11 mouse cellular contexts compared by ENCODE assay signal in the genomic region with DNA sequence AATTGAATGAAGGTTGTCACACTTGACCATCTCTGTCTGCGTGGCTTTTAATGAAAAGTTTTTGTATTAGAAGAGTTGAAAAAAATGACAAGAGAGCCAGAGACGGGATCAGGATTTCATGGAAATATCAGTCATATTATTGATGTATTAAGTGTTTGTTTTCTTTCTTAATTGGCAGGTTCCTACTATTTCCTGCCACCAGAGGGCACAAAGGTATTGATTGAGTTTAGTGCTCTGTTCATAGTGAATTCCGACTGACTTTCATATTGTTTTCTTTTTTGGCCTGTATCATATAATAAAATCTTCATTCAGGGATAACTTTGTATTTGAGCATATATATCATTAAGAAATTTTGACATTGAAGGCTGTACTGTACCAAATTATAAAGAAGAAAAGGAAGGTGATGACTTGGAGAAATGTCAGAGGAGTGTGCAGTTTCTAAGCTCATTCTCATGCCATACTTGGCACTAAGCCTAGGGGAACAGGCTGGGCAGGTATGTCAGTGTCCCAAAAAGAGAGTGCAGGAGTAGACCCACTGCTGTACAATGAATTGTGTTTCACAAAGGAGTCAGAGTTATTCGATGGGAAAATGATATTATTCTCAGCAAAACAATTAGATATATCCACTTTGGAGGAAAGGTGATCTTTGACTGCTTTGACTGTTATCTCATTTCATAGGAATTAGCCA.
A peak's percentile ranks its signal among the peaks of the same experiment; 100 is the strongest.
DNase-seq lines count a peak whose midpoint lies in the region; ATAC-seq and TF ChIP-seq lines count a peak whose summit lies in the region.
"Had no signal": no experiment of that assay in that cellular context is flagged by ENCODE, and none has a peak within 500 bp of the region (broad histone marks: within the 10 kb centered on the region; RNA-seq: fewer than 3 reads in every experiment).

No protein-coding gene starts in this region.

- peak; percentile 29 for DNase-seq in heart, postnatal 4 days
- no peak for DNase-seq in heart, adult 9 months (ENCODE audit: low spot score in 2 of 2)
- peak; percentile 74 for DNase-seq in midbrain, embryonic 14.5 days
- no peak for DNase-seq in stomach, postnatal 0 days (ENCODE audit: low spot score)
- no peak for DNase-seq in frontal cortex, postnatal 36 days (ENCODE audit: low spot score in 2 of 2)
- no peak for DNase-seq in gastrocnemius, postnatal 10 days

- no peaks in the 10 kb centered on the region for H3K9me3 ChIP-seq in midbrain, embryonic 14.5 days (ENCODE audit: control insufficient read depth, low read length)
- no peaks in the 10 kb centered on the region for H3K9me3 ChIP-seq in midbrain, embryonic 13.5 days
- H3K9me3 ChIP-seq in stomach, postnatal 0 days (ENCODE audit: control insufficient read depth, low read length): no peaks in the 10 kb centered on the region
- H3K9me3 ChIP-seq: embryonic facial prominence, embryonic 13.5 days; heart, embryonic 15.5 days; neural tube, embryonic 13.5 days had no signal

- peak; percentile 75 for TF ChIP-seq CTCF in stomach, postnatal 0 days (IDR thresholded peaks at IDR 0.05; ENCODE audit: low read depth)

- H3K4me3 ChIP-seq in midbrain, embryonic 14.5 days (replicated peaks; ENCODE audit: low read depth, low read length): no peak overlapping the region
- H3K4me3 ChIP-seq in midbrain, embryonic 13.5 days (replicated peaks): no peak overlapping the region
- H3K4me3 ChIP-seq in stomach, postnatal 0 days (ENCODE audit: low read depth, low read length): no peak overlapping the region
- H3K4me3 ChIP-seq: embryonic facial prominence, embryonic 13.5 days; heart, embryonic 15.5 days; neural tube, embryonic 13.5 days had no signal

- ATAC-seq in midbrain, embryonic 14.5 days (ENCODE audit: low FRiP score, low TSS enrichment): no peak
- no peak for ATAC-seq in midbrain, embryonic 13.5 days
- ATAC-seq in activated CD4-positive, CD25-positive, alpha-beta regulatory T cell, adult 4 months: peak; percentile 44
- 0 out of 2 replicates have a peak, but pooled peaks have one; percentile 53 for ATAC-seq in stomach, postnatal 0 days (ENCODE audit: low FRiP score, low TSS enrichment)

- H3K4me2 ChIP-seq in midbrain, embryonic 14.5 days (ENCODE audit: low read length): no peak overlapping the region
- H3K4me2 ChIP-seq in midbrain, embryonic 13.5 days (replicated peaks): no peak overlapping the region
- no peak overlapping the region for H3K4me2 ChIP-seq in stomach, postnatal 0 days (replicated peaks; ENCODE audit: low read depth)
- H3K4me2 ChIP-seq: embryonic facial prominence, embryonic 13.5 days; heart, embryonic 15.5 days; neural tube, embryonic 13.5 days had no signal

- H3K36me3 ChIP-seq in midbrain, embryonic 14.5 days (ENCODE audit: control insufficient read depth, insufficient read depth, low read length): no peaks in the 10 kb centered on the region
- no peaks in the 10 kb centered on the region for H3K36me3 ChIP-seq in midbrain, embryonic 13.5 days
- no peaks in the 10 kb centered on the region for H3K36me3 ChIP-seq in stomach, postnatal 0 days (ENCODE audit: control insufficient read depth, insufficient read depth, low read length)
- H3K36me3 ChIP-seq: embryonic facial prominence, embryonic 13.5 days; heart, embryonic 15.5 days; neural tube, embryonic 13.5 days had no signal

- H3K9ac ChIP-seq in midbrain, embryonic 14.5 days (replicated peaks; ENCODE audit: low read length): no peak overlapping the region
- H3K9ac ChIP-seq in midbrain, embryonic 13.5 days (replicated peaks): no peak overlapping the region
- H3K9ac ChIP-seq in stomach, postnatal 0 days (ENCODE audit: low read length): no peak overlapping the region
- H3K9ac ChIP-seq: embryonic facial prominence, embryonic 13.5 days; heart, embryonic 15.5 days; neural tube, embryonic 13.5 days had no signal

- WGBS in midbrain, embryonic 14.5 days: 69% methylated on average over 4 of the region's 4 CpGs
- 69% methylated on average over 4 of the region's 4 CpGs for WGBS in midbrain, embryonic 13.5 days
- 47% methylated on average over 4 of the region's 4 CpGs for WGBS in stomach, postnatal 0 days

- no peaks in the 10 kb centered on the region for H3K27me3 ChIP-seq in midbrain, embryonic 14.5 days (ENCODE audit: control insufficient read depth, insufficient read depth, low read length)
- H3K27me3 ChIP-seq in midbrain, embryonic 13.5 days: no peaks in the 10 kb centered on the region
- H3K27me3 ChIP-seq in stomach, postnatal 0 days (ENCODE audit: control insufficient read depth, insufficient read depth, low read length): no peaks in the 10 kb centered on the region
- H3K27me3 ChIP-seq: embryonic facial prominence, embryonic 13.5 days; heart, embryonic 15.5 days; neural tube, embryonic 13.5 days had no signal

- no peak for TF ChIP-seq EP300 in stomach, postnatal 0 days (optimal IDR thresholded peaks at IDR 0.05)

- H3K27ac ChIP-seq in midbrain, embryonic 14.5 days (replicated peaks; ENCODE audit: low read depth, low read length): no peak overlapping the region
- no peak overlapping the region for H3K27ac ChIP-seq in midbrain, embryonic 13.5 days
- no peak overlapping the region for H3K27ac ChIP-seq in stomach, postnatal 0 days (replicated peaks)
- H3K27ac ChIP-seq: embryonic facial prominence, embryonic 13.5 days; heart, embryonic 15.5 days; neural tube, embryonic 13.5 days had no signal

- H3K4me1 ChIP-seq in midbrain, embryonic 14.5 days (ENCODE audit: control insufficient read depth, insufficient read depth, low read length): no peaks in the 10 kb centered on the region
- H3K4me1 ChIP-seq in midbrain, embryonic 13.5 days (replicated peaks): no peaks in the 10 kb centered on the region
- H3K4me1 ChIP-seq in stomach, postnatal 0 days (replicated peaks; ENCODE audit: control insufficient read depth, insufficient read depth): no peaks in the 10 kb centered on the region
- H3K4me1 ChIP-seq: embryonic facial prominence, embryonic 13.5 days; heart, embryonic 15.5 days; neural tube, embryonic 13.5 days had no signal

Comparison
In these comparisons a context has a peak if more than half of its experiments do, and no peak if none do; other contexts are left out.
1. DNase-seq: peak in heart, postnatal 4 days (single experiment) and midbrain, embryonic 14.5 days (single experiment); none in heart, adult 9 months (0 of 2), stomach, postnatal 0 days (single experiment), frontal cortex, postnatal 36 days (0 of 2) and gastrocnemius, postnatal 10 days (single experiment).
2. ATAC-seq: peak in activated CD4-positive, CD25-positive, alpha-beta regulatory T cell, adult 4 months (single experiment) and stomach, postnatal 0 days (single experiment); none in midbrain, embryonic 14.5 days (single experiment) and midbrain, embryonic 13.5 days (single experiment).